Mouse (Mus musculus) kidney, embryonic 14.5 days (tissue): ENCODE results near the gene Ephb2. TPM values are rescaled to one million over a fixed set of nuclear protein-coding genes. Genes with fewer than 3 reads are reported as not detected.

Experiments
- ATAC-seq: fragments of 200-750 bp; cut with Nextera tagmentation; 2 replicates; pipeline ENCODE4 v1.8.0; 2017; ENCODE audit warnings: moderate number of reproducible peaks, mild to moderate bottlenecking, moderate TSS enrichment, moderate library complexity; ENCODE audit not compliant: low FRiP score, low TSS enrichment
- H3K27ac ChIP-seq: fragments of 300-500 bp; sonication (generic); 2 replicates; pipeline ENCODE4 v1.5.1; 2014; ENCODE audit warnings: low read depth, mild to moderate bottlenecking, low read length, moderate library complexity, mixed read lengths
- H3K27me3 ChIP-seq: fragments of 300-500 bp; sonication (generic); 2 replicates; pipeline ENCODE4 v1.6.1; 2014; ENCODE audit warnings: mild to moderate bottlenecking, low read length; ENCODE audit not compliant: control insufficient read depth, insufficient read depth
- H3K36me3 ChIP-seq: fragments of 300-500 bp; sonication (generic); 2 replicates; pipeline ENCODE4 v1.6.1; 2014; ENCODE audit warnings: low read length, mixed read lengths; ENCODE audit not compliant: control insufficient read depth, insufficient read depth
- H3K4me1 ChIP-seq: fragments of 300-500 bp; sonication (generic); 2 replicates; pipeline ENCODE4 v1.6.1; 2014; ENCODE audit warnings: low read length, mixed read lengths; ENCODE audit not compliant: control insufficient read depth, insufficient read depth
- H3K4me2 ChIP-seq: fragments of 300-500 bp; sonication (generic); replicated peaks from 2 replicates; pipeline ENCODE4 v1.6.1; 2014; ENCODE audit warnings: low read depth, mild to moderate bottlenecking, low read length
- H3K4me3 ChIP-seq: fragments of 300-500 bp; sonication (generic); 2 replicates; pipeline ENCODE4 v1.5.1; 2014; ENCODE audit warnings: mild to moderate bottlenecking, low read length
- H3K9ac ChIP-seq: fragments of 300-500 bp; sonication (generic); 2 replicates; pipeline ENCODE4 v1.6.1; 2014; ENCODE audit warnings: low read depth, mild to moderate bottlenecking, low read length, moderate library complexity
- H3K9me3 ChIP-seq: fragments of 300-500 bp; sonication (generic); 2 replicates; pipeline ENCODE4 v1.6.1; 2016; ENCODE audit warnings: low read length; ENCODE audit not compliant: control insufficient read depth
- WGBS: fragments of 180-500 bp; shearing (Covaris S2); extraction: QIAGEN DNeasy Blood & Tissue Kit; methylation state at CpG from one replicate; pipeline ENCODE4 v1.1.7; 2014; 5-methylcytosine and 5-hydroxymethylcytosine counted together
- polyA plus RNA-seq: library from polyadenylated mRNA; unstranded; fragments of >200 nt; fragmentation: Nextera tagmentation; extraction: Ambion mirVana; gene quantifications from 2 replicates; pipeline ENCODE4 v1.2.1, GENCODE M21; 2014

Gene Ephb2
- polyA plus RNA-seq, 1 experiment from 2014 or later: 9.1 TPM

DNA sequence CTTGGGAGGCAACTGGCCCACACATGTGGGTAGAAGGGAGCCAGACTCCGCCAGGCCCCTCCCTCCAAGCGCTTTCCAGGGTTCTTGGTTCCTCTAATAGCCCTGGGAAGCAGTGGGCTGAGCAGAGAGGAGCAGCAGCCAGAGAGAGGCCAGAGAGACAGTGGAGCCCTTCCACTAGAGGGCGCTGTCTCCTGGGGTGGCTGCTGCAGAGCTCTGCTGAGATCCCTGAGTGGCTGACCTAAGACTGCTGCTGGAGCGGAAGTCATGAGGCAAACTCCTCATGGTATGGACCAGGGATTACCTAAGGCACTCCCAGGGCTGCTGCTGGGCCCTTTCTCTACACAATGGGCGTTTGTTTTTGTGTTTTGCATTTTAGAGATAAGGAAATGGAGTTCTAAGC lies 20.4 kb downstream of the Ephb2 start:
- Histone ChIP-seq H3K27ac (no peak overlapping the region), H3K4me1 (peaks cover 20% of the 10 kb centered on the region), H3K9me3 (no peaks in the 10 kb centered on the region), H3K9ac (no peak overlapping the region), H3K27me3 (no peaks in the 10 kb centered on the region), H3K36me3 (no peaks in the 10 kb centered on the region), H3K4me2 (no peak overlapping the region), H3K4me3 (no peak overlapping the region)
- 62% methylated on average over 5 of the region's 5 CpGs for WGBS
- ATAC-seq: no peak

DNA sequence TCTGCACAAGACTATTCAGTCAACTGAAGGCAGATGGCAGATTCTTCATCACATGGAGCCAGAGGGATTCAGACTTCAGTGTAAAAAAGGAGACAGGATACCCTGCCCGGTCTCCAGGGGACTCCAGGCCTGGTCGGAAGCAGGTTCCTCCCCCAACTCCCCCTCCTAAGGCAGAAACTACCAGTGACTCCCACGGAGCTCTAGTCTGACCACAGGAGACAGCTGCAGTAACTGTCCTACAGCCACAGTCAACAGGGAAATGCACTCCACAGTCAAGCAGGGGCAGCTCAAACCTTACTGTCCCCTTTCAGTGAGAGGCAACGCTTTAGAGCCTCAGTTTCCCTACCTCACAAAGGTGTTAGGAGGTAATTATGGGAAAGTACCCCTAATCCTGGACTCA lies 23.2 kb downstream of the Ephb2 start:
- H3K4me2 ChIP-seq: no peak overlapping the region
- H3K27ac ChIP-seq: no peak overlapping the region
- no peak overlapping the region for H3K4me3 ChIP-seq
- peaks cover 28% of the 10 kb centered on the region for H3K4me1 ChIP-seq
- no peak overlapping the region for H3K9ac ChIP-seq
- 29% methylated on average over 4 of the region's 4 CpGs for WGBS
- no peaks in the 10 kb centered on the region for H3K27me3 ChIP-seq
- ATAC-seq: no peak
- H3K36me3 ChIP-seq: no peaks in the 10 kb centered on the region
- H3K9me3 ChIP-seq: no peaks in the 10 kb centered on the region

DNA sequence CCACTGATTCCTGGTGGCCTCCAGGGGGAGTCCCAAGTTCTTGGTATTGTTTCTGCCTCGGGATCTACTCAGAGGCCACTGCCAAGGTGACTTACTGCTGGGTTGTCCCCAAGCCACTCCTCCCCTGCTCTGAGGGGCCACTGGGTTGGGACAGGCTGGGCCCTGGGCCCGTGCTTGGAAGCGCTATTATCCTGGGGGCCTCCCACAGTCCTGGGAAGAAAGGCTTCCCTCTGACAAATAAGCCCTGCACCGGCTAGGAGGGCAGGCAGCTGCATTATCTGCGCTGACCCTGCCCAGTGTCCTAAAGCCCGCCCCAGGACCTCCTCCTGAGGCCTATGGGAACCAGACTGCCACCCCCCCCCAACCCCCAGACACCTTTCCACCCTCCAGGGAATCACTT lies 24.2 kb downstream of the Ephb2 start:
- peaks cover 24% of the 10 kb centered on the region for H3K4me1 ChIP-seq
- H3K36me3 ChIP-seq: no peaks in the 10 kb centered on the region
- 19% methylated on average over 6 of the region's 6 CpGs for WGBS
- no peak overlapping the region for H3K4me3 ChIP-seq
- no peaks in the 10 kb centered on the region for H3K27me3 ChIP-seq
- no peaks in the 10 kb centered on the region for H3K9me3 ChIP-seq
- no peak for ATAC-seq
- no peak overlapping the region for H3K4me2 ChIP-seq
- H3K27ac ChIP-seq: no peak overlapping the region
- no peak overlapping the region for H3K9ac ChIP-seq

DNA sequence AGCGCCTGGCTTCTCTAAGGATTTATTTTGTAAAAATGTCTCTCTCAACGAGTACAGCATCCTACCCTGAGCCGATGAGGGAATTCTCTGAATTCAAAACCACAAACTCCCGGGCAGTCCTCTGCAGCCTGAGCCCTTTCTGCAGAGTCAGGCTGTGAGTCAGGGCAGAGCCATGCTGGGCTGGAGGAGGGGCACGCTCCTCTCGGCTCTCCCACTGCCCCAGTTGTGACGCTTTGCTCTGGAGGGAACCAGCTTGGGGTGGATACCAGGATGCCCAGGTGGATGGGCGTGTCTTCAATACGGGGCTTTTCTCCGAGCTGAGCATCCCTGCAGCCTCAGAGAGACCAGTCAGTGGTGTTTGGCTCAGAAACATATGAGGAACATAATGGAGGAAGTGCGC lies 27.3 kb downstream of the Ephb2 start:
- 36% methylated on average over 11 of the region's 11 CpGs for WGBS
- Histone ChIP-seq H3K4me3 (no peak overlapping the region), H3K9me3 (no peaks in the 10 kb centered on the region), H3K4me1 (peaks cover 28% of the 10 kb centered on the region), H3K4me2 (no peak overlapping the region), H3K9ac (no peak overlapping the region), H3K27me3 (no peaks in the 10 kb centered on the region), H3K36me3 (no peaks in the 10 kb centered on the region), H3K27ac (no peak overlapping the region)
- ATAC-seq: no peak

DNA sequence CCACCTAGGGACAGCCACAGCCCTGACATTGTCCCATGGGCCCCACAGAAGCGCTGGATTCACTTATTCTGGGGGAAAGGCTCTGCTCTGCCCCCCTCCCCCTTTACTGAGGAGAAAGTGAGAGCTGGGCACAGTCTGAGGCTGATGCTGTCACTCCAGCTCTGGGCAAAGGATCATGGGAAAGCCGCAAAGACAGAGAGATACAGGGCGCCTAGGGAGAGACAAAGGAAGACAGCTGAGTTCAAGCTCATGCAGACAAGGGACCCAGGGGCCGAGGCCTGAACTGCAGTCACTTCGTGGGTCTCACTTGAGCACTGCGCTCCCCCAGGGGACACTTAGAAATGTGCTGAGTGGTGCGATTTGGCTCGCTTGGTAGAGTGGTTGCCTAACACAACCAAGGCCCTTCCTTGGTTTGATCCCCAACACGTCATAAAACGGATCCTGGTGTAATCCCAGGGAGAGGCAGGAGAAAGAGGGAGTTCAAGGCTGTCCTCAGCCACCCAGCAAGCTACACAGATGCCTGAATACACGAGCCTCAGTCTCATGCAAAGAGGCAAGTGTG lies 28.3 kb downstream of the Ephb2 start:
- Histone ChIP-seq H3K4me3 (no peak overlapping the region), H3K27me3 (no peaks in the 10 kb centered on the region), H3K9me3 (no peaks in the 10 kb centered on the region), H3K4me2 (no peak overlapping the region), H3K36me3 (no peaks in the 10 kb centered on the region), H3K4me1 (peaks cover 32% of the 10 kb centered on the region), H3K27ac (no peak overlapping the region), H3K9ac (no peak overlapping the region)
- WGBS: 71% methylated on average over 11 of the region's 11 CpGs
- no peak for ATAC-seq

DNA sequence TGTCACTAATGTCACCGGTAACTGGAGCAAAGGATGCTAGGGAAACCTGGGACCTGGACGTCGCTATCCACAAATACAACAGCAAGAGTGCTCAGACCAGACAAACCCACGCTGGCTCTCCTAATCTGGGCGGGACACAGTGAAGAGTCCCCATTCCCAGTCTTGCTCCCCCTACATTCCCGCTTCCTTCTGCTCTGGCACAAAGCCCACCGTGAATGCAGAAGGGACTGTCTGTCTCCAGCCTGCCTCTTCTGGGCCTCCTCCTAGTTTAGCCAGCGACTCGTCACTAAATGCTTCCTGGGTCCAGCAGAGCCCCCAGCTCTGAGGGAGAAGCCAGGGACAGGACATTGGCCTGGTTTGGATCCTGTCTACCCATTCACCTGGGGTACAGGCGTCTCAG lies 29.5 kb downstream of the Ephb2 start:
- ATAC-seq: no peak
- H3K9me3 ChIP-seq: no peaks in the 10 kb centered on the region
- no peaks in the 10 kb centered on the region for H3K36me3 ChIP-seq
- H3K4me1 ChIP-seq: peaks cover 24% of the 10 kb centered on the region
- H3K4me2 ChIP-seq: no peak overlapping the region
- 0 out of 2 replicates have a peak overlapping the region, but pooled peaks have one; percentile 12 for H3K9ac ChIP-seq
- H3K27me3 ChIP-seq: no peaks in the 10 kb centered on the region
- no peak overlapping the region for H3K27ac ChIP-seq
- H3K4me3 ChIP-seq: no peak overlapping the region
- WGBS: 74% methylated on average over 10 of the region's 10 CpGs

DNA sequence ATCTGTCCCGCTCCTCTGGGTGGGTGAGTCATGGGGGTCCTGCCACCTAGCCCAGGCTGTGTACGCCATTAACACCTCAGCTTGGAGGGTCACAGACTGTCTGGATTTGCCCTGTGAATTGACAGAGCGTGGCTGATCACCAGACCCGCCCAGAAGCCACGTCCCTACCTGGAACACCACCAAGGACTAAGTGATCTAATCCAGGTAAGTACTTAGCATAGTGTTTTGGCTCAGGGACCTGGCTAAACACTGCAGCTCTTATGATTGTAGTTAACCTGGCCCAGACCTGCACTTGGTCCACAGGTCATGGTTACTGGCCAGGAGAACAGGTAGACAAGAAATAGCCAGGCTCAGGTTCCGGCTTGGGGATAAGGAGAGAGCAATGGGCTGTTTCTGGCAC lies 31.4 kb downstream of the Ephb2 start:
- no peaks in the 10 kb centered on the region for H3K27me3 ChIP-seq
- WGBS: 83% methylated on average over 6 of the region's 6 CpGs
- H3K9me3 ChIP-seq: no peaks in the 10 kb centered on the region
- H3K4me3 ChIP-seq: no peak overlapping the region
- H3K9ac ChIP-seq: no peak overlapping the region
- no peaks in the 10 kb centered on the region for H3K36me3 ChIP-seq
- no peak overlapping the region for H3K4me2 ChIP-seq
- no peak overlapping the region for H3K27ac ChIP-seq
- peaks cover 38% of the 10 kb centered on the region for H3K4me1 ChIP-seq
- no peak for ATAC-seq

DNA sequence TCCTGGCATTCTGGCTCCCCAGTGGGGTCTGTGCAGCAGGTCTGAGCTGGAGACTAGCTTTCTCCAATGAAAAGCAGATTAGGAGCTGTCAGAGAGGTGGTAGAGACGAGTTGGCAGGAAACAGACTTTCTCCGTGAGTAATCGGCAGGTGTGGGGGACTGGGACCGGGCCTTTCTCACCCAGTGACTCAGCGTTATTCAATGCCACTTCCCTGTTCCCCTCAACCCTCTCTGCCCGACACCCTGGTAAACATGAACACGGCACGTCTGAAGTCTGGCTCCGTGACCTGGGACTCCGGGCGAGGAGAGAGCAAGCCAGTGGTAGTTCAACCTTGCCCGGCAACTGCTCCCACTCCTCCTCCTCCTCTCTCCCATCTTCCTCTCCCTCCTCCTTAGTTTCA lies 33.3 kb downstream of the Ephb2 start:
- no peak overlapping the region for H3K4me3 ChIP-seq
- no peak overlapping the region for H3K27ac ChIP-seq
- H3K4me2 ChIP-seq: no peak overlapping the region
- H3K4me1 ChIP-seq: peaks cover 46% of the 10 kb centered on the region
- H3K9me3 ChIP-seq: no peaks in the 10 kb centered on the region
- no peak for ATAC-seq
- H3K36me3 ChIP-seq: no peaks in the 10 kb centered on the region
- H3K27me3 ChIP-seq: no peaks in the 10 kb centered on the region
- H3K9ac ChIP-seq: no peak overlapping the region
- 33% methylated on average over 12 of the region's 12 CpGs for WGBS

DNA sequence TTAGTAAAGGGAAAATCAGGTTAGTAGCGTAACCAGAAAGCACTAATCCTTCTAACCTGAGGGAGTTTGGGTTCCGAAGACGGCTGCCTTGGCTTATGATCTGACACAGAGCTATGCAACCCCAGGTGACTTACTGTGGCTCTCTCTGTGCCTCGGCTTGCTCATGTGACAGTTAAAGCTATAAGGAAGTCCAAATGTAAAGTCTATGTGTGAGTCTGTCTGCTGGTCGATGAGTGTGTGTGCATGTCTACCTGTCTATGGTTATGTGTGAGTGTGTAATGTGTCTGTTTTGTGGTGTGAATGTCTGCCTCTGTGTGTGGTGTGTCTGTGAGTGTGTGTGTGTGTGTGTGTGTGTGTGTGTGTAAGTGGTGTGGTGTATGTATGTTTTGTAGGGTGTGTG lies 33.8 kb downstream of the Ephb2 start:
- no peaks in the 10 kb centered on the region for H3K9me3 ChIP-seq
- peaks cover 51% of the 10 kb centered on the region for H3K4me1 ChIP-seq
- 86% methylated on average over 5 of the region's 5 CpGs for WGBS
- no peak overlapping the region for H3K27ac ChIP-seq
- H3K4me3 ChIP-seq: no peak overlapping the region
- ATAC-seq: no peak
- no peaks in the 10 kb centered on the region for H3K27me3 ChIP-seq
- H3K9ac ChIP-seq: no peak overlapping the region
- H3K4me2 ChIP-seq: no peak overlapping the region
- H3K36me3 ChIP-seq: no peaks in the 10 kb centered on the region
